Mouse (Mus musculus) ZHBTc4 (cell line): ENCODE results near the gene Snx5.

Source experiments
- DNase-seq: peaks from one replicate; pipeline ENCODE4 v3.0.0-alpha.2; 2011; ENCODE audit warnings: low read depth, low spot score

The Snx5 gene

GRCm38 (mm10) chr2:144270507-144271420 lies at the start of gene Snx5, which contains the start of gene Mgme1:
Gene Snx5, minus strand, starts transcription at chr2:144270906.
Gene Mgme1, plus strand, starts transcription at chr2:144270663.
- DNase-seq = peak; percentile 99

- DNase-seq = peak; percentile 34
Observed at GRCm38 (mm10) chr2:144311372-144311771, 40.7 kb upstream of the Snx5 start.

- DNase-seq = no peak
Observed at GRCm38 (mm10) chr2:144310273-144310672, 39.6 kb upstream of the Snx5 start.

GRCm38 (mm10) chr2:144308561-144308960 lies 37.9 kb upstream of the Snx5 start:
- DNase-seq = peak; percentile 58

- DNase-seq = peak; percentile 72
Observed at GRCm38 (mm10) chr2:144305721-144306294, 35.1 kb upstream of the Snx5 start.

- no peak for DNase-seq
Observed at GRCm38 (mm10) chr2:144301101-144301500, 30.4 kb upstream of the Snx5 start.

- DNase-seq = no peak
Observed at GRCm38 (mm10) chr2:144299749-144300669, 29.3 kb upstream of the Snx5 start.

GRCm38 (mm10) chr2:144295145-144295735 lies 24.5 kb upstream of the Snx5 start:
- peak; percentile 73 for DNase-seq

- no peak for DNase-seq
Observed at GRCm38 (mm10) chr2:144291600-144292305, 21.0 kb upstream of the Snx5 start.

- no peak for DNase-seq
Observed at GRCm38 (mm10) chr2:144290321-144290720, 19.6 kb upstream of the Snx5 start.

- DNase-seq = no peak
Observed at GRCm38 (mm10) chr2:144281417-144281816, 10.7 kb upstream of the Snx5 start.

GRCm38 (mm10) chr2:144280568-144280967 lies 9.9 kb upstream of the Snx5 start:
- DNase-seq = no peak

GRCm38 (mm10) chr2:144279742-144280141 lies 9.0 kb upstream of the Snx5 start:
- DNase-seq = no peak

GRCm38 (mm10) chr2:144276885-144277284 lies 6.2 kb upstream of the Snx5 start:
- DNase-seq = no peak

- DNase-seq = peak; percentile 75
Observed at GRCm38 (mm10) chr2:144274741-144275140, 4.0 kb upstream of the Snx5 start.

- DNase-seq = no peak
Observed at GRCm38 (mm10) chr2:144272088-144272487, 1.4 kb upstream of the Snx5 start.

GRCm38 (mm10) chr2:144269679-144270475 lies 829 bp downstream of the Snx5 start:
- no peak for DNase-seq

- no peak for DNase-seq
Observed at GRCm38 (mm10) chr2:144269306-144269650, 1.4 kb downstream of the Snx5 start.

- DNase-seq = no peak
Observed at GRCm38 (mm10) chr2:144268446-144269305, 2.0 kb downstream of the Snx5 start.
